ENCODE assay signal across 8 mouse cellular contexts in genomic region chr2:91258054-91258453, GRCm38 (mm10). TPM values are rescaled to one million over a fixed set of nuclear protein-coding genes. Genes with fewer than 3 reads are reported as not detected.
A peak's percentile ranks its signal among the peaks of the same experiment; 100 is the strongest.
DNase-seq lines count a peak whose midpoint lies in the region; ATAC-seq and TF ChIP-seq lines count a peak whose summit lies in the region.

No protein-coding gene starts in this region.

- peak overlapping the region; percentile 97 for H3K4me2 ChIP-seq in hindbrain, embryonic 13.5 days
- H3K4me2 ChIP-seq in midbrain, embryonic 13.5 days (replicated peaks): peak overlapping the region; percentile 99

- H3K4me3 ChIP-seq in cerebellum, adult 2 months (replicated peaks; ENCODE audit: insufficient read depth, low read depth, low read length): peak overlapping the region; percentile 91
- peak overlapping the region; percentile 98 for H3K4me3 ChIP-seq in liver, adult 2 months (ENCODE audit: insufficient read depth, low read depth, low read length)
- H3K4me3 ChIP-seq in hindbrain, embryonic 13.5 days: peak overlapping the region; percentile 53
- peak overlapping the region; percentile 59; the same call in 1 of the 2 replicates for H3K4me3 ChIP-seq in midbrain, embryonic 13.5 days (replicated peaks)

- peaks cover 14% of the 10 kb centered on the region; the same call in 1 of the 2 replicates for H3K79me2 ChIP-seq in liver, adult 2 months (ENCODE audit: control insufficient read depth, insufficient read depth, low read length)

- no peak for TF ChIP-seq POLR2A in cerebellum, adult 2 months (IDR thresholded peaks at IDR 0.05; ENCODE audit: borderline replicate concordance, insufficient read depth, low read length)
- 0 out of 2 replicates have a peak, but pooled peaks have one; percentile 21 for TF ChIP-seq POLR2A in liver, adult 2 months (IDR thresholded peaks at IDR 0.05; ENCODE audit: extremely low read depth, insufficient read depth, low read length)

- 2% methylated on average over 5 of the region's 5 CpGs for WGBS in cerebellum, adult 2 months
- 33% methylated on average over 5 of the region's 5 CpGs for WGBS in liver, adult 2 months
- 63% methylated on average over 5 of the region's 5 CpGs for WGBS in hindbrain, embryonic 13.5 days
- WGBS in midbrain, embryonic 13.5 days: 82% methylated on average over 5 of the region's 5 CpGs

- H3K36me3 ChIP-seq in liver, adult 2 months (ENCODE audit: control insufficient read depth, insufficient read depth, low read length): peaks cover 12% of the 10 kb centered on the region; the same call in 1 of the 2 replicates
- H3K36me3 ChIP-seq in hindbrain, embryonic 13.5 days: no peaks in the 10 kb centered on the region
- H3K36me3 ChIP-seq in midbrain, embryonic 13.5 days: no peaks in the 10 kb centered on the region; the same call in 1 of the 2 replicates

- no peaks in the 10 kb centered on the region for H3K27me3 ChIP-seq in cerebellum, adult 2 months (ENCODE audit: control insufficient read depth, insufficient read depth, low read length)
- no peaks in the 10 kb centered on the region for H3K27me3 ChIP-seq in liver, adult 2 months (ENCODE audit: control insufficient read depth, insufficient read depth, low read length)
- peaks cover 48% of the 10 kb centered on the region for H3K27me3 ChIP-seq in hindbrain, embryonic 13.5 days
- peaks cover 21% of the 10 kb centered on the region for H3K27me3 ChIP-seq in midbrain, embryonic 13.5 days

- no peak for ATAC-seq in cerebellum, adult (ENCODE audit: insufficient number of reproducible peaks, low FRiP score, low TSS enrichment)
- 0 out of 2 replicates have a peak, but pooled peaks have one; percentile 26 for ATAC-seq in hindbrain, embryonic 13.5 days (ENCODE audit: low FRiP score)
- peak; percentile 12 for ATAC-seq in midbrain, embryonic 13.5 days

- H3K9me3 ChIP-seq in hindbrain, embryonic 13.5 days: no peaks in the 10 kb centered on the region
- no peaks in the 10 kb centered on the region for H3K9me3 ChIP-seq in midbrain, embryonic 13.5 days

- no peak for TF ChIP-seq CTCF in cerebellum, adult 2 months (IDR thresholded peaks at IDR 0.05; ENCODE audit: borderline replicate concordance, insufficient read depth, low read depth, low read length)
- no peak for TF ChIP-seq CTCF in liver, adult 2 months (IDR thresholded peaks at IDR 0.05; ENCODE audit: low read depth, low read length)

- peak overlapping the region; percentile 98 for H3K9ac ChIP-seq in liver, adult 2 months (ENCODE audit: low read depth, low read length)
- peak overlapping the region; percentile 72; the same call in 1 of the 2 replicates for H3K9ac ChIP-seq in hindbrain, embryonic 13.5 days
- H3K9ac ChIP-seq in midbrain, embryonic 13.5 days (replicated peaks): peak overlapping the region; percentile 70; the same call in 1 of the 2 replicates

- peak overlapping the region; percentile 82 for H3K27ac ChIP-seq in cerebellum, adult 2 months (ENCODE audit: insufficient read depth, low read length)
- peak overlapping the region; percentile 88 for H3K27ac ChIP-seq in liver, adult 2 months (replicated peaks; ENCODE audit: insufficient read depth, low read depth, low read length)
- H3K27ac ChIP-seq in hindbrain, embryonic 13.5 days: peak overlapping the region; percentile 10; the same call in 1 of the 2 replicates
- H3K27ac ChIP-seq in midbrain, embryonic 13.5 days: no peak overlapping the region

- DNase-seq in cerebellum, adult 2 months: peak; percentile 64 to 66
- peak; percentile 73 for DNase-seq in liver, adult 2 months (ENCODE audit: extremely low read depth, low read depth, low spot score)
- DNase-seq in liver: no peak
- no peak for DNase-seq in retina, postnatal 1 day
- no peak for DNase-seq in embryo, embryonic 10.5 days (ENCODE audit: low spot score)

- peaks cover 11% of the 10 kb centered on the region; the same call in 1 of the 2 replicates for H3K4me1 ChIP-seq in cerebellum, adult 2 months (ENCODE audit: control insufficient read depth, insufficient read depth, low read length)
- peaks cover 12% of the 10 kb centered on the region for H3K4me1 ChIP-seq in liver, adult 2 months (ENCODE audit: control insufficient read depth, insufficient read depth, low read length)
- peaks cover 44% of the 10 kb centered on the region for H3K4me1 ChIP-seq in hindbrain, embryonic 13.5 days (replicated peaks)
- peaks cover 34% of the 10 kb centered on the region for H3K4me1 ChIP-seq in midbrain, embryonic 13.5 days (replicated peaks)

RNA-seq across cellular contexts. Expression of gene Pacsin3, which starts 2.3 kb away (rescaled TPM):
- 153 and 159 TPM in 2 replicates for polyA plus RNA-seq in cerebellum, adult 2 months (2012; rRNA removed)
- 24.6 and 28.1 TPM in 2 replicates for total RNA-seq in liver, adult 2 months (2014; rRNA removed)
- 65.1 and 68.9 TPM in 2 replicates for polyA plus RNA-seq in liver, adult 2 months (2012; rRNA removed)
- 12.8 and 14.5 TPM in 2 replicates for polyA plus RNA-seq in hindbrain, embryonic 13.5 days (2015; fragmentation: Nextera tagmentation; extraction: Ambion mirVana)
- polyA plus RNA-seq in midbrain, embryonic 13.5 days (2015; fragmentation: Nextera tagmentation; extraction: Ambion mirVana): 15.6 and 16.2 TPM in 2 replicates

RNA-seq across cellular contexts. Expression of gene Arfgap2, which starts 6.7 kb away (rescaled TPM):
- polyA plus RNA-seq in cerebellum, adult 2 months (2012; rRNA removed): 51.9 and 54.1 TPM in 2 replicates
- total RNA-seq in liver, adult 2 months (2014; rRNA removed): 74.2 and 83.2 TPM in 2 replicates
- 62.9 and 69.1 TPM in 2 replicates for polyA plus RNA-seq in liver, adult 2 months (2012; rRNA removed)
- 69.4 and 70.4 TPM in 2 replicates for polyA plus RNA-seq in hindbrain, embryonic 13.5 days (2015; fragmentation: Nextera tagmentation; extraction: Ambion mirVana)
- 82.6 and 84.5 TPM in 2 replicates for polyA plus RNA-seq in midbrain, embryonic 13.5 days (2015; fragmentation: Nextera tagmentation; extraction: Ambion mirVana)

RNA-seq across cellular contexts. Expression of gene Ddb2, which starts 21.3 kb away (rescaled TPM):
- polyA plus RNA-seq in cerebellum, adult 2 months (2012; rRNA removed): 34.5 and 41.5 TPM in 2 replicates
- 4.4 and 5.0 TPM in 2 replicates for total RNA-seq in liver, adult 2 months (2014; rRNA removed)
- 4.8 and 7.9 TPM in 2 replicates for polyA plus RNA-seq in liver, adult 2 months (2012; rRNA removed)
- polyA plus RNA-seq in hindbrain, embryonic 13.5 days (2015; fragmentation: Nextera tagmentation; extraction: Ambion mirVana): 14.1 and 15.2 TPM in 2 replicates
- polyA plus RNA-seq in midbrain, embryonic 13.5 days (2015; fragmentation: Nextera tagmentation; extraction: Ambion mirVana): 15.1 TPM in 2 replicates

RNA-seq across cellular contexts. Expression of gene Acp2, which starts 55.4 kb away (rescaled TPM):
- 35.9 and 37.3 TPM in 2 replicates for polyA plus RNA-seq in cerebellum, adult 2 months (2012; rRNA removed)
- total RNA-seq in liver, adult 2 months (2014; rRNA removed): 23.9 and 25.5 TPM in 2 replicates
- polyA plus RNA-seq in liver, adult 2 months (2012; rRNA removed): 35.8 and 45.0 TPM in 2 replicates
- 38.0 and 41.3 TPM in 2 replicates for polyA plus RNA-seq in hindbrain, embryonic 13.5 days (2015; fragmentation: Nextera tagmentation; extraction: Ambion mirVana)
- polyA plus RNA-seq in midbrain, embryonic 13.5 days (2015; fragmentation: Nextera tagmentation; extraction: Ambion mirVana): 38.3 and 42.7 TPM in 2 replicates

RNA-seq across cellular contexts. Expression of gene Nr1h3, which starts 55.4 kb away (rescaled TPM):
- polyA plus RNA-seq in cerebellum, adult 2 months (2012; rRNA removed): 18.1 and 21.2 TPM in 2 replicates
- 146 and 148 TPM in 2 replicates for total RNA-seq in liver, adult 2 months (2014; rRNA removed)
- 190 and 198 TPM in 2 replicates for polyA plus RNA-seq in liver, adult 2 months (2012; rRNA removed)
- polyA plus RNA-seq in hindbrain, embryonic 13.5 days (2015; fragmentation: Nextera tagmentation; extraction: Ambion mirVana): 1.7 and 1.8 TPM in 2 replicates
- 1.6 and 2.1 TPM in 2 replicates for polyA plus RNA-seq in midbrain, embryonic 13.5 days (2015; fragmentation: Nextera tagmentation; extraction: Ambion mirVana)

Comparison
In these comparisons a context has a peak if more than half of its experiments do, and no peak if none do; other contexts are left out.
1. DNase-seq: peak in cerebellum, adult 2 months (2 of 2) and liver, adult 2 months (single experiment); none in liver (single experiment), retina, postnatal 1 day (single experiment) and embryo, embryonic 10.5 days (single experiment).
2. Peak in every context shown above with its lines, with median percentiles within 50 percentile points of each other: H3K4me3 ChIP-seq and H3K9ac ChIP-seq.